Mouse (Mus musculus): ENCODE measurements around the gene Cc2d1a. TPM values are rescaled to one million over a fixed set of nuclear protein-coding genes. Genes with fewer than 3 reads are reported as not detected.

The Cc2d1a gene
- polyA plus RNA-seq, 1 experiment from 2014 or later = 17.1 TPM

- DNase-seq (ENCODE audit: low spot score) = no peak
- Histone ChIP-seq H3K27ac (ENCODE audit: low read depth, low read length) (no peak overlapping the region), H3K4me3 (ENCODE audit: low read depth, low read length) (no peak overlapping the region), H3K27me3 (ENCODE audit: control insufficient read depth, insufficient read depth, low read length) (no peaks in the 10 kb centered on the region), H3K4me2 (ENCODE audit: low read depth, low read length, severe bottlenecking) (no peak overlapping the region), H3K9ac (ENCODE audit: low read length) (no peak overlapping the region), H3K36me3 (ENCODE audit: control insufficient read depth, insufficient read depth, low read length) (no peaks in the 10 kb centered on the region), H3K4me1 (replicated peaks; ENCODE audit: control insufficient read depth, insufficient read depth, low read length) (no peaks in the 10 kb centered on the region), H3K9me3 (ENCODE audit: control insufficient read depth, low read length) (no peaks in the 10 kb centered on the region)
- ATAC-seq (replicated peaks; ENCODE audit: low FRiP score) = no peak
- 73% methylated on average over 17 of the region's 17 CpGs for WGBS
Observed at GRCm38 (mm10) chr8:84127202-84127901, 20.4 kb downstream of the Cc2d1a start.

- Histone ChIP-seq H3K4me2 (ENCODE audit: low read depth, low read length, severe bottlenecking) (no peak overlapping the region), H3K27me3 (ENCODE audit: control insufficient read depth, insufficient read depth, low read length) (no peaks in the 10 kb centered on the region), H3K36me3 (ENCODE audit: control insufficient read depth, insufficient read depth, low read length) (no peaks in the 10 kb centered on the region), H3K9ac (ENCODE audit: low read length) (no peak overlapping the region), H3K4me3 (ENCODE audit: low read depth, low read length) (no peak overlapping the region), H3K27ac (ENCODE audit: low read depth, low read length) (no peak overlapping the region), H3K4me1 (replicated peaks; ENCODE audit: control insufficient read depth, insufficient read depth, low read length) (no peaks in the 10 kb centered on the region), H3K9me3 (ENCODE audit: control insufficient read depth, low read length) (no peaks in the 10 kb centered on the region)
- no peak for DNase-seq (ENCODE audit: low spot score)
- no peak for ATAC-seq (replicated peaks; ENCODE audit: low FRiP score)
- WGBS = 76% methylated on average over 2 of the region's 2 CpGs
Observed at GRCm38 (mm10) chr8:84126742-84127141, 21.0 kb downstream of the Cc2d1a start.

GRCm38 (mm10) chr8:84125656-84126055 is 22.1 kb downstream of the Cc2d1a start, which contains the start of gene Podnl1:
Gene Podnl1, plus strand, starts transcription at chr8:84125989.
- Histone ChIP-seq H3K27me3 (ENCODE audit: control insufficient read depth, insufficient read depth, low read length) (no peaks in the 10 kb centered on the region), H3K4me1 (replicated peaks; ENCODE audit: control insufficient read depth, insufficient read depth, low read length) (no peaks in the 10 kb centered on the region), H3K9ac (ENCODE audit: low read length) (no peak within 1 kb of the TSS), H3K4me2 (ENCODE audit: low read depth, low read length, severe bottlenecking) (no peak within 1 kb of the TSS), H3K9me3 (ENCODE audit: control insufficient read depth, low read length) (no peaks in the 10 kb centered on the region), H3K4me3 (ENCODE audit: low read depth, low read length) (no peak within 1 kb of the TSS), H3K27ac (ENCODE audit: low read depth, low read length) (no peak within 1 kb of the TSS), H3K36me3 (ENCODE audit: control insufficient read depth, insufficient read depth, low read length) (no peaks in the 10 kb centered on the region)
- ATAC-seq (replicated peaks; ENCODE audit: low FRiP score) (no peak), DNase-seq (ENCODE audit: low spot score) (no peak)
- WGBS = 70% methylated on average over 9 of the region's 9 CpGs

- H3K27ac ChIP-seq (ENCODE audit: low read depth, low read length) = no peak overlapping the region
- no peaks in the 10 kb centered on the region for H3K36me3 ChIP-seq (ENCODE audit: control insufficient read depth, insufficient read depth, low read length)
- no peak overlapping the region for H3K4me2 ChIP-seq (ENCODE audit: low read depth, low read length, severe bottlenecking)
- ATAC-seq (replicated peaks; ENCODE audit: low FRiP score) = no peak
- H3K9ac ChIP-seq (ENCODE audit: low read length) = no peak overlapping the region
- H3K27me3 ChIP-seq (ENCODE audit: control insufficient read depth, insufficient read depth, low read length) = no peaks in the 10 kb centered on the region
- no peaks in the 10 kb centered on the region for H3K9me3 ChIP-seq (ENCODE audit: control insufficient read depth, low read length)
- DNase-seq (ENCODE audit: low spot score) = no peak
- 87% methylated on average over 3 of the region's 3 CpGs for WGBS
- no peak overlapping the region for H3K4me3 ChIP-seq (ENCODE audit: low read depth, low read length)
- H3K4me1 ChIP-seq (replicated peaks; ENCODE audit: control insufficient read depth, insufficient read depth, low read length) = no peaks in the 10 kb centered on the region
Observed at GRCm38 (mm10) chr8:84122151-84122550, 25.6 kb downstream of the Cc2d1a start.

GRCm38 (mm10) chr8:84115646-84116045 is 32.1 kb downstream of the Cc2d1a start:
- Histone ChIP-seq H3K4me1 (replicated peaks; ENCODE audit: control insufficient read depth, insufficient read depth, low read length) (no peaks in the 10 kb centered on the region), H3K27ac (ENCODE audit: low read depth, low read length) (no peak overlapping the region), H3K9me3 (ENCODE audit: control insufficient read depth, low read length) (no peaks in the 10 kb centered on the region), H3K36me3 (ENCODE audit: control insufficient read depth, insufficient read depth, low read length) (no peaks in the 10 kb centered on the region), H3K4me3 (ENCODE audit: low read depth, low read length) (no peak overlapping the region), H3K9ac (ENCODE audit: low read length) (no peak overlapping the region), H3K4me2 (ENCODE audit: low read depth, low read length, severe bottlenecking) (no peak overlapping the region), H3K27me3 (ENCODE audit: control insufficient read depth, insufficient read depth, low read length) (no peaks in the 10 kb centered on the region)
- WGBS = 88% methylated on average over 6 of the region's 6 CpGs
- ATAC-seq (replicated peaks; ENCODE audit: low FRiP score) (no peak), DNase-seq (ENCODE audit: low spot score) (no peak)

- Histone ChIP-seq H3K4me2 (ENCODE audit: low read depth, low read length, severe bottlenecking) (no peak overlapping the region), H3K36me3 (ENCODE audit: control insufficient read depth, insufficient read depth, low read length) (peaks cover 3% of the 10 kb centered on the region; the same call in 1 of the 2 replicates), H3K9ac (ENCODE audit: low read length) (no peak overlapping the region), H3K9me3 (ENCODE audit: control insufficient read depth, low read length) (no peaks in the 10 kb centered on the region; the same call in 1 of the 2 replicates), H3K4me3 (ENCODE audit: low read depth, low read length) (no peak overlapping the region), H3K4me1 (replicated peaks; ENCODE audit: control insufficient read depth, insufficient read depth, low read length) (peaks cover 5% of the 10 kb centered on the region; the same call in 1 of the 2 replicates), H3K27me3 (ENCODE audit: control insufficient read depth, insufficient read depth, low read length) (no peaks in the 10 kb centered on the region), H3K27ac (ENCODE audit: low read depth, low read length) (no peak overlapping the region)
- no peak for ATAC-seq (replicated peaks; ENCODE audit: low FRiP score)
- 93% methylated on average over 6 of the region's 6 CpGs for WGBS
- no peak for DNase-seq (ENCODE audit: low spot score)
Observed at GRCm38 (mm10) chr8:84106216-84107040, 41.3 kb downstream of the Cc2d1a start.

- H3K27me3 ChIP-seq (ENCODE audit: control insufficient read depth, insufficient read depth, low read length) = no peaks in the 10 kb centered on the region
- 82% methylated on average over 2 of the region's 2 CpGs for WGBS
- no peak overlapping the region for H3K27ac ChIP-seq (ENCODE audit: low read depth, low read length)
- H3K4me2 ChIP-seq (ENCODE audit: low read depth, low read length, severe bottlenecking) = no peak overlapping the region
- no peak overlapping the region for H3K4me3 ChIP-seq (ENCODE audit: low read depth, low read length)
- peaks cover 3% of the 10 kb centered on the region; the same call in 1 of the 2 replicates for H3K36me3 ChIP-seq (ENCODE audit: control insufficient read depth, insufficient read depth, low read length)
- peaks cover 5% of the 10 kb centered on the region; the same call in 1 of the 2 replicates for H3K4me1 ChIP-seq (replicated peaks; ENCODE audit: control insufficient read depth, insufficient read depth, low read length)
- ATAC-seq (replicated peaks; ENCODE audit: low FRiP score) (no peak), DNase-seq (ENCODE audit: low spot score) (no peak)
- no peak overlapping the region for H3K9ac ChIP-seq (ENCODE audit: low read length)
- H3K9me3 ChIP-seq (ENCODE audit: control insufficient read depth, low read length) = no peaks in the 10 kb centered on the region; the same call in 1 of the 2 replicates
Observed at GRCm38 (mm10) chr8:84105676-84106075, 42.1 kb downstream of the Cc2d1a start.

- Histone ChIP-seq H3K4me3 (ENCODE audit: low read depth, low read length) (peak within 1 kb of the TSS; percentile 70), H3K27ac (ENCODE audit: low read depth, low read length) (peak within 1 kb of the TSS; percentile 87), H3K4me2 (ENCODE audit: low read depth, low read length, severe bottlenecking) (peak within 1 kb of the TSS; percentile 83), H3K27me3 (ENCODE audit: control insufficient read depth, insufficient read depth, low read length) (no peaks in the 10 kb centered on the region), H3K9me3 (ENCODE audit: control insufficient read depth, low read length) (no peaks in the 10 kb centered on the region; the same call in 1 of the 2 replicates), H3K9ac (ENCODE audit: low read length) (peak within 1 kb of the TSS; percentile 79), H3K4me1 (replicated peaks; ENCODE audit: control insufficient read depth, insufficient read depth, low read length) (peaks cover 5% of the 10 kb centered on the region; the same call in 1 of the 2 replicates), H3K36me3 (ENCODE audit: control insufficient read depth, insufficient read depth, low read length) (peaks cover 3% of the 10 kb centered on the region; the same call in 1 of the 2 replicates)
- WGBS = 7% methylated on average over 42 of the region's 42 CpGs
- DNase-seq (ENCODE audit: low spot score) (peak; percentile 98), ATAC-seq (replicated peaks; ENCODE audit: low FRiP score) (peak; percentile 96)
Observed at GRCm38 (mm10) chr8:84104697-84105609, 42.8 kb downstream of the Cc2d1a start, which contains the start of gene Dcaf15. Gene Dcaf15, minus strand, starts transcription at chr8:84104768.
